ENCODE assay signal across 21 mouse cellular contexts in genomic region chr10:108567456-108567855, GRCm38 (mm10).
A peak's percentile ranks its signal among the peaks of the same experiment; 100 is the strongest.
DNase-seq lines count a peak whose midpoint lies in the region; ATAC-seq lines count a peak whose summit lies in the region.
"Had no signal": no experiment of that assay in that cellular context is flagged by ENCODE, and none has a peak within 500 bp of the region (broad histone marks: within the 10 kb centered on the region; RNA-seq: fewer than 3 reads in every experiment).

No protein-coding gene starts in this region.

- no peak for DNase-seq in heart, embryonic 10.5 days (ENCODE audit: low spot score)
- no peak for DNase-seq in heart, adult 18-20 months
- no peak for DNase-seq in neural tube, embryonic 11.5 days (ENCODE audit: low spot score)
- peak; percentile 78 for DNase-seq in cerebellum, adult 9-11 months
- DNase-seq in midbrain, embryonic 14.5 days: no peak
- DNase-seq in embryo, embryonic 9.5 days (ENCODE audit: extremely low spot score): no peak
- DNase-seq: adrenal gland, adult 2 months; gastrocnemius, postnatal 36 days; right cerebral cortex, adult 18-20 months; thymus, postnatal 25 days had no signal

- no peak for ATAC-seq in neural tube, embryonic 11.5 days (ENCODE audit: insufficient read depth, low FRiP score, low TSS enrichment)
- no peak for ATAC-seq in neural tube, embryonic 15.5 days (ENCODE audit: low FRiP score)
- no peak for ATAC-seq in midbrain, embryonic 14.5 days (ENCODE audit: low FRiP score, low TSS enrichment)
- ATAC-seq: forebrain, embryonic 15.5 days; inflammation-experienced regulatory T-cells, adult 6 months; midbrain, embryonic 16.5 days had no signal

- H3K4me3 ChIP-seq in heart, embryonic 10.5 days: no peak overlapping the region
- no peak overlapping the region for H3K4me3 ChIP-seq in neural tube, embryonic 11.5 days (ENCODE audit: low read depth, low read length)
- H3K4me3 ChIP-seq in neural tube, embryonic 15.5 days (replicated peaks): no peak overlapping the region
- H3K4me3 ChIP-seq in midbrain, embryonic 14.5 days (replicated peaks; ENCODE audit: low read depth, low read length): no peak overlapping the region
- H3K4me3 ChIP-seq: embryonic facial prominence, embryonic 15.5 days; forebrain, embryonic 15.5 days; heart, embryonic 15.5 days; hindbrain, embryonic 13.5 days; myocyte; stomach, embryonic 15.5 days had no signal

- no peaks in the 10 kb centered on the region for H3K36me3 ChIP-seq in heart, embryonic 10.5 days
- H3K36me3 ChIP-seq in neural tube, embryonic 11.5 days (ENCODE audit: control insufficient read depth, insufficient read depth, low read length): no peaks in the 10 kb centered on the region
- no peaks in the 10 kb centered on the region for H3K36me3 ChIP-seq in neural tube, embryonic 15.5 days
- H3K36me3 ChIP-seq in midbrain, embryonic 14.5 days (ENCODE audit: control insufficient read depth, insufficient read depth, low read length): no peaks in the 10 kb centered on the region
- H3K36me3 ChIP-seq: embryonic facial prominence, embryonic 15.5 days; forebrain, embryonic 15.5 days; heart, embryonic 15.5 days; hindbrain, embryonic 13.5 days; stomach, embryonic 15.5 days had no signal

- WGBS in heart, embryonic 10.5 days: 92% methylated on average over 6 of the region's 6 CpGs
- 93% methylated on average over 6 of the region's 6 CpGs for WGBS in neural tube, embryonic 11.5 days
- WGBS in neural tube, embryonic 15.5 days: 94% methylated on average over 6 of the region's 6 CpGs
- 98% methylated on average over 6 of the region's 6 CpGs for WGBS in midbrain, embryonic 14.5 days

- H3K9ac ChIP-seq in neural tube, embryonic 11.5 days (ENCODE audit: low read length): no peak overlapping the region
- H3K9ac ChIP-seq in neural tube, embryonic 15.5 days (replicated peaks): no peak overlapping the region
- H3K9ac ChIP-seq in midbrain, embryonic 14.5 days (replicated peaks; ENCODE audit: low read length): no peak overlapping the region
- H3K9ac ChIP-seq: embryonic facial prominence, embryonic 15.5 days; forebrain, embryonic 15.5 days; heart, embryonic 15.5 days; hindbrain, embryonic 13.5 days; stomach, embryonic 15.5 days had no signal

- peak overlapping the region; percentile 80; the same call in 1 of the 2 replicates for H3K27ac ChIP-seq in heart, embryonic 10.5 days
- H3K27ac ChIP-seq in neural tube, embryonic 11.5 days (ENCODE audit: low read depth, low read length): peak overlapping the region; percentile 69; the same call in 1 of the 2 replicates
- no peak overlapping the region for H3K27ac ChIP-seq in neural tube, embryonic 15.5 days (replicated peaks)
- no peak overlapping the region for H3K27ac ChIP-seq in midbrain, embryonic 14.5 days (replicated peaks; ENCODE audit: low read depth, low read length)
- H3K27ac ChIP-seq: embryonic facial prominence, embryonic 15.5 days; forebrain, embryonic 15.5 days; macrophage; stomach, embryonic 15.5 days had no signal

- no peaks in the 10 kb centered on the region for H3K9me3 ChIP-seq in heart, embryonic 10.5 days
- H3K9me3 ChIP-seq in neural tube, embryonic 11.5 days (ENCODE audit: control insufficient read depth, low read length): no peaks in the 10 kb centered on the region
- no peaks in the 10 kb centered on the region for H3K9me3 ChIP-seq in neural tube, embryonic 15.5 days (replicated peaks)
- H3K9me3 ChIP-seq in midbrain, embryonic 14.5 days (ENCODE audit: control insufficient read depth, low read length): no peaks in the 10 kb centered on the region
- H3K9me3 ChIP-seq: embryonic facial prominence, embryonic 15.5 days; forebrain, embryonic 15.5 days; heart, embryonic 15.5 days; hindbrain, embryonic 13.5 days; stomach, embryonic 15.5 days had no signal

- no peak overlapping the region for H3K4me2 ChIP-seq in neural tube, embryonic 11.5 days (ENCODE audit: low read depth)
- no peak overlapping the region for H3K4me2 ChIP-seq in neural tube, embryonic 15.5 days
- no peak overlapping the region for H3K4me2 ChIP-seq in midbrain, embryonic 14.5 days (ENCODE audit: low read length)
- H3K4me2 ChIP-seq: forebrain, embryonic 15.5 days; stomach, embryonic 15.5 days had no signal

- H3K4me1 ChIP-seq in heart, embryonic 10.5 days: peaks cover 27% of the 10 kb centered on the region
- H3K4me1 ChIP-seq in neural tube, embryonic 11.5 days (ENCODE audit: control insufficient read depth, insufficient read depth, low read length): peaks cover 9% of the 10 kb centered on the region; the same call in 1 of the 2 replicates
- H3K4me1 ChIP-seq in neural tube, embryonic 15.5 days: peaks cover 18% of the 10 kb centered on the region
- no peaks in the 10 kb centered on the region for H3K4me1 ChIP-seq in midbrain, embryonic 14.5 days (ENCODE audit: control insufficient read depth, insufficient read depth, low read length)
- H3K4me1 ChIP-seq: embryonic facial prominence, embryonic 15.5 days had no signal

- no peaks in the 10 kb centered on the region for H3K27me3 ChIP-seq in heart, embryonic 10.5 days (ENCODE audit: insufficient read depth, poor library complexity, severe bottlenecking)
- no peaks in the 10 kb centered on the region for H3K27me3 ChIP-seq in neural tube, embryonic 11.5 days (ENCODE audit: control insufficient read depth, insufficient read depth, low read length)
- H3K27me3 ChIP-seq in neural tube, embryonic 15.5 days (replicated peaks): no peaks in the 10 kb centered on the region
- H3K27me3 ChIP-seq in midbrain, embryonic 14.5 days (ENCODE audit: control insufficient read depth, insufficient read depth, low read length): no peaks in the 10 kb centered on the region
- H3K27me3 ChIP-seq: embryonic facial prominence, embryonic 15.5 days; forebrain, embryonic 15.5 days; heart, embryonic 15.5 days; hindbrain, embryonic 13.5 days; Patski; stomach, embryonic 15.5 days had no signal

Comparison
In these comparisons a context has a peak if more than half of its experiments do, and no peak if none do; other contexts are left out.
1. H3K27ac ChIP-seq: peak in heart, embryonic 10.5 days (single experiment) and neural tube, embryonic 11.5 days (single experiment); none in neural tube, embryonic 15.5 days (single experiment) and midbrain, embryonic 14.5 days (single experiment).